Mouse (Mus musculus) liver, embryonic 16.5 days (tissue): ENCODE measurements around the gene 1700029I15Rik. TPM values are rescaled to one million over a fixed set of nuclear protein-coding genes. Genes with fewer than 3 reads are reported as not detected.

Experiments used
- ATAC-seq: fragments of 200-750 bp; cut with Nextera tagmentation; 2 replicates; pipeline ENCODE4 v1.8.0; 2017; ENCODE audit warnings: low read depth, mild to moderate bottlenecking, moderate number of reproducible peaks, moderate library complexity
- H3K27ac ChIP-seq: fragments of 300-500 bp; sonication (generic); 2 replicates; pipeline ENCODE4 v1.5.1; 2014; ENCODE audit warnings: mild to moderate bottlenecking, low read length
- H3K27me3 ChIP-seq: fragments of 300-500 bp; sonication (generic); 2 replicates; pipeline ENCODE4 v1.6.1; 2014; ENCODE audit warnings: low read depth, low read length, mixed read lengths; ENCODE audit not compliant: control insufficient read depth, insufficient read depth
- H3K36me3 ChIP-seq: fragments of 300-500 bp; sonication (generic); 2 replicates; pipeline ENCODE4 v1.6.1; 2014; ENCODE audit warnings: mild to moderate bottlenecking; ENCODE audit not compliant: control insufficient read depth, insufficient read depth
- H3K4me1 ChIP-seq: fragments of 300-500 bp; sonication (generic); 2 replicates; pipeline ENCODE4 v1.6.1; 2014; ENCODE audit warnings: low read depth, low read length, mixed read lengths; ENCODE audit not compliant: control insufficient read depth
- H3K4me2 ChIP-seq: fragments of 300-500 bp; sonication (generic); 2 replicates; pipeline ENCODE4 v1.6.1; 2014; ENCODE audit warnings: low read depth, low read length, mixed read lengths
- H3K4me3 ChIP-seq: fragments of 300-500 bp; sonication (generic); 2 replicates; pipeline ENCODE4 v1.5.1; 2014; ENCODE audit warnings: low read depth, mild to moderate bottlenecking, low read length
- H3K9ac ChIP-seq: fragments of 300-500 bp; sonication (generic); 2 replicates; pipeline ENCODE4 v1.6.1; 2014; ENCODE audit warnings: low read depth, low read length
- H3K9me3 ChIP-seq: fragments of 300-500 bp; sonication (generic); replicated peaks from 2 replicates; pipeline ENCODE4 v1.6.1; 2016; ENCODE audit warnings: low read length; ENCODE audit not compliant: control insufficient read depth
- WGBS: fragments of 180-500 bp; shearing (Covaris S2); extraction: QIAGEN DNeasy Blood & Tissue Kit; methylation state at CpG from one replicate; pipeline ENCODE4 v1.1.7; 2014; ENCODE audit not compliant: insufficient replicate concordance; 5-methylcytosine and 5-hydroxymethylcytosine counted together
- polyA plus RNA-seq: library from polyadenylated mRNA; unstranded; fragments of >200 nt; fragmentation: Nextera tagmentation; extraction: Ambion mirVana; gene quantifications from 2 replicates; pipeline ENCODE4 v1.2.1, GENCODE M21; 2015

1700029I15Rik gene
- polyA plus RNA-seq, 1 experiment from 2014 or later: 1.5 TPM

DNA sequence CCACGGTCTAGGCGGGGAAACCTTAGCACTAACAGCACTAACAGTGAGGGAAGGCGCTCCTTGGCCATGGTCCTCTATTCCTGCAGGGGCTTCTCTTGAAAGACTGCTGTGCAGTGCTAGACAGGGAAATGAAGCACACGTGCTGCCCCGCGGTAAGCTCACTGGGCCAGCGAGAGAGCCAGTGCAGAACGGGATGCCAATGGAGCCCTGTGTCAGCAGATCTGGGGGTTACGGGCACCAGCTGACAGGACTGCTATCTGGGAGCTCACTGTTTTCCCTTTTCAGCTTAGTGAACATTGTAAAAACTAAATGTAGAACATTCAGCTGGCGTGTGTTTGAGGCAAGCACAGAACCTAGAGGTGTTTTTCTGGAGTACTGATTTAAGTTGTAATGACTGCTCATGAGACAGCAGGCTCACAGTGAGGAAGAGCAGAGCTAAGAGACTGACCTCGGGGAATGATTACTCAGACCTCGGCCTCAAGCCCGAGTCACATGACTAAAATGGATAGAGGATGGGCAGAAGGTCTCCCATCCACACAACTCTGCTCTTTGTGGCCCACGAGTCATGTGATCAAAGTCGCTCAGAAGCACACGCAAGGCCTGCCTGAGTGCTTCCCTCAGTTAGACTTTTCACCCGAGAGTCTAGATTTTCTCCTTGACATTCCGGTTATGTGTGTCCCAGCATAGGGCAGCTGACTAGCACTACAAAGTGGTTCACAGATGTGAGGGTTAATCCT is 26.1 kb downstream of the 1700029I15Rik start:
- Histone ChIP-seq H3K9me3 (no peaks in the 10 kb centered on the region), H3K36me3 (peaks cover 43% of the 10 kb centered on the region), H3K9ac (no peak overlapping the region), H3K27me3 (no peaks in the 10 kb centered on the region), H3K4me1 (no peaks in the 10 kb centered on the region), H3K27ac (no peak overlapping the region), H3K4me2 (no peak overlapping the region), H3K4me3 (no peak overlapping the region)
- WGBS: 79% methylated on average over 18 of the region's 18 CpGs
- no peak for ATAC-seq

DNA sequence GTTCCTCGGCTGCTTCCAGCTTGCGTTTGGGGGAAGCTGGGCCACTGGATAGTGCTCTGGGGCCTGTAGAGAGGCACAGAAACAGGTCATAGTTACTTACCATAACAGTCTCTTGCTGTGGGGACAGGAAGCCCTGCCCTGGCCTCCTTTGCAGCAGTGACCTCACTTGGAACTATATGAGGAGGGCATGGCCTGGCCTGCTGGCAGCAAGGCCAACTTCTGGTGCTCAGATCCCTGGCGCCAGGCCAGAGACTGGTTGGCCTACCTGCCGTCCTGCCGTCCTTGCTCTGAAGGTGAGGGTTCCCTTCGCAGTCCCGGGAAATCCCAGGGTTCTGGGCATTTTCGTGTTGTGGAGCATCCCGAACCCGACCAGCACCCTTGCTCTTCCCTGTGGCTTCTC is 29.4 kb downstream of the 1700029I15Rik start:
- H3K9ac ChIP-seq: no peak overlapping the region
- H3K4me3 ChIP-seq: no peak overlapping the region
- H3K4me2 ChIP-seq: no peak overlapping the region
- H3K27me3 ChIP-seq: no peaks in the 10 kb centered on the region
- 88% methylated on average over 10 of the region's 10 CpGs for WGBS
- H3K4me1 ChIP-seq: no peaks in the 10 kb centered on the region
- H3K36me3 ChIP-seq: peaks cover 46% of the 10 kb centered on the region
- no peak overlapping the region for H3K27ac ChIP-seq
- no peaks in the 10 kb centered on the region for H3K9me3 ChIP-seq
- ATAC-seq: no peak

DNA sequence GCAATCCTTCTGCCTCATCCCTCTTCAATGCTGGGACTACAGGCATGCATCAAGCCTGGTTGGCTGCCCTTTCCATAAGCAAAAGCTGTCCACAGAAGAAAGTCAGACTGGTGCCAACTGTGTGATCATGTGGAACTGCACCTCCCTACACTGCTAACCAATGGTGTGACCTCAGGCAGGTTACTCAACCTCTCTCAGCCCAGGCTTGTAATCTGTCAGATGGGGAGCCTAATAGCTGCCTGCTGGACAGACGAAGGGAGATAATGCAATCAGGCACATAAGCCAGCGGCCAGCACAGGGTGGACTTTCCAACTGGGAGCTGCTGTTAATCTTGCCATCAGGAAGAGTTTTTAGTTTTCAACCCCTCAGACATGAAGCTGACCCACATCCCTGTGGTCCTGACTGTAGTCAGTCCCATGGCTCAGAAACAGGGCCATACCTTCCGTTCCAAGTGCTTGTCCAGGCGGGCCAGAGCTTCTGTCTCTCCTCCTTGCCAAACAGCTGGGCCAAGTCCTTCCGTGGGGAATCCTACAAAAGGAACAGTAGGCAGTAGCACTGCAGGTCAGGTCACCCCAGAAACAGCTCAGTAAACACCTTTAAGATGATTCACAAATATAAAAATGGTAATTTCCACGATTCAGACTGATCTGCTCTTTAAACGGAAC is 39.5 kb downstream of the 1700029I15Rik start:
- no peaks in the 10 kb centered on the region for H3K9me3 ChIP-seq
- no peaks in the 10 kb centered on the region for H3K27me3 ChIP-seq
- no peak overlapping the region; the same call in 1 of the 2 replicates for H3K27ac ChIP-seq
- peaks cover 8% of the 10 kb centered on the region for H3K4me1 ChIP-seq
- WGBS: 77% methylated on average over 7 of the region's 7 CpGs
- no peak overlapping the region for H3K4me2 ChIP-seq
- H3K9ac ChIP-seq: no peak overlapping the region
- ATAC-seq: peak; percentile 70
- H3K36me3 ChIP-seq: peaks cover 42% of the 10 kb centered on the region
- no peak overlapping the region for H3K4me3 ChIP-seq

DNA sequence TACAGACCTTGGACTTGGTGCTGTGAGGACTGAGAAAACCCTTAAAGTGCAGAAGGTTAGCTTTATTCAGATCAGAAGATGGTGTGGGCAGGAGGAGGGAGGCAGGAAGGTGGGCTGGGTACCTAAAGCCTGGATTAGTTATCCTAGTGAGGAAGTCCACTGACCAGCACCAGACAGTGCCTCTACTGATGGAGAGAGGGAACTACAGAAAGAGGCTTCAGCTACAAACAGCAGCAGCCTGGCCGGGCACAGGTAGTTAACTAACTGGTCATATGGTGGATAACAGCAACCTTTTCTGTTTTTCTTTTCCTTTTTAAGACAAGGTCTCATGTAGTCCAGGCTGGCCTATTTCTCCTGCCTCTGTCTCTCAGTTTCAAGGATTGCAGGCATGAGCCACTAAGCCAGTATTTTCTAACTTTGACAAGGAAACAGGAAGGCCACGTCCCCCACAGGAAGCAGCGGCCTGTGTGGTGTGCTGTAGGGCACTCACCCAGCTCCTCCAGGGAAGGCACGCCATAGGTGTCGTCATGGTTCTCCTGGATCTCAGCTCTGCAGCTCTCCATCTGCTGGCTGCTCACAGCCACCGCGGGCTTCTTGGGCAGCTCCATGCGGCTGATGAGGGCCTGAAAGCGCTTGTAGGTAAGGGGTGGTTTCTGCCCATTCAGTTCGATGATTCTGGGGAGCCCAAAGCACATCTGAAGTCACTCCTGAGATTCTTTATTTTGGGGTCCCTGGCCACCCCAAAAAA is 40.2 kb downstream of the 1700029I15Rik start:
- Histone ChIP-seq H3K4me1 (peaks cover 8% of the 10 kb centered on the region), H3K27me3 (no peaks in the 10 kb centered on the region), H3K4me3 (no peak overlapping the region), H3K36me3 (peaks cover 42% of the 10 kb centered on the region), H3K9me3 (no peaks in the 10 kb centered on the region), H3K27ac (no peak overlapping the region; the same call in 1 of the 2 replicates), H3K4me2 (no peak overlapping the region), H3K9ac (no peak overlapping the region)
- WGBS: 49% methylated on average over 10 of the region's 10 CpGs
- ATAC-seq: no peak

DNA sequence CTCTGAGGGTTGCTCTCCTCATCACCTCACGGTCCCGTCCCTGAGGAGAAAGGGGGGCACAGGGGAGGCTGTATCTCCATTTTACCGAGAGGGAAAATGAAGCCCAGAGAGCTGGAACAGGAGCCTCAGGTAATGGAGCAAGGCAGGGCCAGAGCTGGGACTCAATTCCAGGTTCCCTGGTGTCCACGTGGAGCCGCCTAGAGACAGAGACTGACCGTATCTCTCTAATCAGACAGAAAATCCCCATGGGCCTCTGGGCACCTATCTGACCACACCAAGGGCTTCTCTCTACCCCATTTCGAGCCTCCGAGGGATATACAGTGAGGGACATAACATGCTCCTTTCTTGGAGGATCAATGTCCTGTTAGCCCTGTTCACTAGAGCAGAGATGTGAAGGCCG is 40.8 kb downstream of the 1700029I15Rik start:
- Histone ChIP-seq H3K27ac (no peak overlapping the region), H3K4me1 (peaks cover 10% of the 10 kb centered on the region), H3K27me3 (no peaks in the 10 kb centered on the region), H3K9ac (no peak overlapping the region), H3K9me3 (no peaks in the 10 kb centered on the region), H3K4me3 (no peak overlapping the region), H3K36me3 (peaks cover 42% of the 10 kb centered on the region), H3K4me2 (no peak overlapping the region)
- 79% methylated on average over 9 of the region's 9 CpGs for WGBS
- no peak for ATAC-seq

DNA sequence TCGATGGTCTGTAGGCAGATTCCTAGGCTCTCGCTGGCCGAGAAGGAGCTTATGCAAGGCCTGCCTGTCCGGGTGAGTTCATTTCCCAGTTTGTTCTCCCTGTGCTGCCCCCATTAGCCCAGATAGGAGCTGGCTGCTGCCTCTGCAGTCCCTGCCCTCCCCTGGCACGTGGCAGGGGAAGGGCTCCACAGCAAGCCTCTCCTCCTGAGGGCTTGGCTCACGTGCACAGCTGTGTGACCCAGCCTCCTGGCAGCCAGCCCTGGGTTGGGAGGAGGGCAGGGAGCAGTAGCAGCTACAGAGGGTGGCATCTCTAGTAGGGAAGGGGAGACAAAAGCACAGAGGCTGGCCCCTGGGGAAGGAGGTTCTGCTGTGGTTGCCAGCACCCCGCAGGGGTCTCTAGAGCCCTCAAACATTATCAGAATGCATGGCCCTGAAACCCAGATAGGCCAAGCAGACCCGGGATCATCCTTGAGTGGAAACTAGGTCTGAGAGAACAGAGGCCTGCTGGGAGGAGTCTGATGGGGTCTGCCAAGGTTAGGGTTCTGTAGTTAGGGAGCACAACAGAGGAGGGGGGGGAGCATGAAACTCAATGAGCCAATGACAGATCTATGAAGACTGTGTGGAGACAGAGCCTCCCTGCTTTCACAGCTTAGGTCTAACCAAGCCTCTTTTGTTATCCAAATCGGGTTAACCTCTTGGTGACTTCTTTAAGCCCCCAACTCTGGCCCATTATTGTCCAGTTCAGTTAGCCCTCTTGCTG is 41.5 kb downstream of the 1700029I15Rik start:
- ATAC-seq: no peak
- WGBS: 66% methylated on average over 9 of the region's 9 CpGs
- Histone ChIP-seq H3K9ac (no peak overlapping the region), H3K9me3 (no peaks in the 10 kb centered on the region), H3K36me3 (peaks cover 42% of the 10 kb centered on the region), H3K27me3 (no peaks in the 10 kb centered on the region), H3K27ac (no peak overlapping the region), H3K4me2 (no peak overlapping the region), H3K4me1 (peaks cover 17% of the 10 kb centered on the region), H3K4me3 (no peak overlapping the region)

DNA sequence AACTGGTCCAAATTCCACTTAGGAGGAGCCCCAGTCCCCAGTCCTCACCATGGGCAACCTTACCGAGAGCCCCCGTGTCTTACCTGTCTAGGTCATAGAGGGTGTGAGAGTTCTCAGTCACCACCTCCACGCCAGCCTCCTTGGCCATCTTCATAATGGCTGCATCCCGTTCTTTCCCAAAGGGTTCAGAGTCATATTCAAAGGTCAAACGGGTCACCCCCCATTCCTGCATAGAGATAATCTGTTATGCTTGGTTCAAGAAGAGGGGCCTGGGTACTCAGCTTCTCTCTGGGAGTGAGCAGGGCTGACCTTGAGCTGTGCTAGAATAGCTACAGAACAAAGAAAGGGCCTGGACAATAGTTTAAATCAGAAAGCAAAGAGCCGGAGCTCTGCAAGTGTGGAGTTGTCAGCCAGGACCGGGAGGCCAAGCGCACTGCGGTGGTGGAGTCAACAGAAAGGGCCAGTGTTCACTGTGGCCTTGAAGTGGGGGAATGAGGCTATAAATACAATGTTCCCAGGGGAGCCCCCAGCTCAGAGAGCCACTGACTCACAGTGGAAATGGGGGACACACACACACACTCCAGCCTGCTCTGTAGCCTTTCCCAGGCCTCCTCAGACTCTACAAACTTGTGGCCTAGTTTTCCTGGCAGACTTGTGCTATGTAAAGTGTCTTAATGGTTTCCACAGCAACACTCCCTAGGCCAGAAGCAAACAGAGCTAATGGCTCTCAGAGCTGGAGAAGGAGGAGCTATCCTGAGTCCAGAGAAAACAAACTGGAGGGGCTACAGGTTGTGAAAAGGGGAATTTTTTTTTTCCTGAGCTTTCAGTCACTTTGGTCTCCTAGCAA is 42.3 kb downstream of the 1700029I15Rik start:
- Histone ChIP-seq H3K27ac (no peak overlapping the region), H3K27me3 (no peaks in the 10 kb centered on the region), H3K4me1 (peaks cover 23% of the 10 kb centered on the region), H3K9me3 (no peaks in the 10 kb centered on the region), H3K36me3 (peaks cover 37% of the 10 kb centered on the region), H3K9ac (no peak overlapping the region), H3K4me2 (no peak overlapping the region), H3K4me3 (no peak overlapping the region)
- ATAC-seq: 0 out of 2 replicates have a peak, but pooled peaks have one; percentile 2
- WGBS: 75% methylated on average over 9 of the region's 9 CpGs

DNA sequence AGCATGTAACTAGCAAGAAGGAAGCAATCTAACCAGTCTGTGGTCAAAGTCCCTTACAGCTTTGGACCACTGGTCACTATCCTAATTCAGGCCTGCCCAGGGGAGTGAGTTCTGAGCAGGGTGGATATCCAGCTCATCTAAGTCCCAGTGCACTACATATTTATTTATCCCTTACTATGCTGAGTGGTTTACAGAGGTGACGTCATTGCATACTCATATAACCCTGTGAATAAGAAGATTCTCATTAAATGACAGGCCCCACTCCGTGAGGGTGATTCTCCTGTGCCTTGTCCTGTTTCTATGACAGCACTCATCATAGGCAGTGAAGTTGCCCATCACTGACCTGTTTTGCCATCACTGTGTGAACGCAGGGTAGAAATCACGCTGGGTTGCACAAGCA is 43.0 kb downstream of the 1700029I15Rik start:
- Histone ChIP-seq H3K36me3 (peaks cover 37% of the 10 kb centered on the region), H3K4me1 (peaks cover 28% of the 10 kb centered on the region), H3K9ac (no peak overlapping the region), H3K9me3 (no peaks in the 10 kb centered on the region), H3K27ac (no peak overlapping the region), H3K4me3 (no peak overlapping the region), H3K4me2 (no peak overlapping the region), H3K27me3 (no peaks in the 10 kb centered on the region)
- no peak for ATAC-seq
- 77% methylated on average over 4 of the region's 4 CpGs for WGBS
